Mouse (Mus musculus) intestine, embryonic 16.5 days (tissue): ENCODE measurements around the gene Ofcc1. TPM values are rescaled to one million over a fixed set of nuclear protein-coding genes. Genes with fewer than 3 reads are reported as not detected.

Source experiments
- ATAC-seq: fragments of 200-750 bp; cut with Nextera tagmentation; 2 replicates; pipeline ENCODE4 v1.8.0; 2017; ENCODE audit warnings: moderate TSS enrichment, moderate library complexity
- H3K27ac ChIP-seq: fragments of 300-500 bp; sonication (generic); 2 replicates; pipeline ENCODE4 v1.5.1; 2014; ENCODE audit warnings: mild to moderate bottlenecking, low read length
- H3K27me3 ChIP-seq: fragments of 300-500 bp; sonication (generic); replicated peaks from 2 replicates; pipeline ENCODE4 v1.6.1; 2014; ENCODE audit warnings: low read length, control low read depth, mixed read lengths; ENCODE audit not compliant: control insufficient read depth, insufficient read depth
- H3K36me3 ChIP-seq: fragments of 300-500 bp; sonication (generic); 2 replicates; pipeline ENCODE4 v1.6.1; 2014; ENCODE audit warnings: low read length, control low read depth; ENCODE audit not compliant: control insufficient read depth, insufficient read depth
- H3K4me1 ChIP-seq: fragments of 300-500 bp; sonication (generic); 2 replicates; pipeline ENCODE4 v1.6.1; 2014; ENCODE audit warnings: low read length, control low read depth, mixed read lengths; ENCODE audit not compliant: control insufficient read depth, insufficient read depth
- H3K4me2 ChIP-seq: fragments of 300-500 bp; sonication (generic); 2 replicates; pipeline ENCODE4 v1.6.1; 2014; ENCODE audit warnings: low read depth, low read length, control low read depth
- H3K4me3 ChIP-seq: fragments of 300-500 bp; sonication (generic); 2 replicates; pipeline ENCODE4 v1.5.1; 2014; ENCODE audit warnings: mild to moderate bottlenecking, low read length
- H3K9ac ChIP-seq: fragments of 300-500 bp; sonication (generic); 2 replicates; pipeline ENCODE4 v1.6.1; 2014; ENCODE audit warnings: low read depth, low read length
- H3K9me3 ChIP-seq: fragments of 300-500 bp; sonication (generic); 2 replicates; pipeline ENCODE4 v1.6.1; 2016; ENCODE audit warnings: low read length, control low read depth; ENCODE audit not compliant: control insufficient read depth
- WGBS: fragments of 180-500 bp; shearing (Covaris S2); extraction: QIAGEN DNeasy Blood & Tissue Kit; methylation state at CpG from one replicate; pipeline ENCODE4 v1.1.7; 2014; 5-methylcytosine and 5-hydroxymethylcytosine counted together
- polyA plus RNA-seq: library from polyadenylated mRNA; unstranded; fragments of >200 nt; fragmentation: Nextera tagmentation; extraction: Ambion mirVana; gene quantifications from 2 replicates; pipeline ENCODE4 v1.2.1, GENCODE M21; 2015

Ofcc1 gene
- polyA plus RNA-seq, 1 experiment from 2014 or later: not detected

DNA sequence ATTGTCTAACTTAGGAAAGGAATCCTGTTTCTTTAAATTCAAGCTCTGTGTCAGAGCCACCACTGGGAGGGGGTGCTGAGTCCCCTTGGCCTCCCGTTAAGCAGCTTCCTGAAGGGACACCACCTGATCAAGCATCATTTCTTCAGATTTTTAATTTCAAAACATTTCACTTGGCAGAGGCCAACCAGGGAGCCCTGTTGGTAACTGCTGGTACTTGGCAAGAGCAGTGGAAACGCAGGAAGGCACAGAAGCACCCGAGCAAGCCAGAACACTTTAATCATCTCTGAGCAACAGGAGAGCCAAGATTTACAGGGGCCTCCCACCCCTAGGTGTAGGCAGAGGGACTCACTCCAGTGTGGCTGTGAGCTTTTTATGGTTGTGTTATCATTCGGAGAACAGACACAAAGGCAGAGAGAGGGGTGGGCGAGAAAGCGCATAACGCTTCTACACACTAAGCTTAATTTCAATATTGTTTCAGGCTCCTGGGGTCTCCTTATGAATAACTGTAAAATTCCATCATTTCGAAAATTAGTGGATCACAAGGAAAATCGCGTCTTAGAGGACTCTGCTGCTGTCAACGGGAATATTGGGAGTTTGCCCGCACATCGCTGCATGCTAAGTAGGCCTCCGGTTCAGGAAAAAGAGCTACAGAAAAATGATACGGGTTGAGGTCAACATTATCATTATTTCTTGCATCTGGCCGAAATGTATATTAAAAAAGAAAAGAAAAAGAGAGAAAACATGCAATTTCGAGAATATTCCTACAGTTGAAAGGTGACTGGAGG, 324.1 kb downstream of the Ofcc1 start:
- H3K27me3 ChIP-seq: no peaks in the 10 kb centered on the region
- WGBS: 82% methylated on average over 17 of the region's 17 CpGs
- ATAC-seq: no peak
- H3K9me3 ChIP-seq: no peaks in the 10 kb centered on the region
- no peaks in the 10 kb centered on the region for H3K4me1 ChIP-seq
- no peak overlapping the region for H3K4me3 ChIP-seq
- no peaks in the 10 kb centered on the region for H3K36me3 ChIP-seq
- H3K9ac ChIP-seq: no peak overlapping the region
- no peak overlapping the region for H3K27ac ChIP-seq
- no peak overlapping the region for H3K4me2 ChIP-seq

DNA sequence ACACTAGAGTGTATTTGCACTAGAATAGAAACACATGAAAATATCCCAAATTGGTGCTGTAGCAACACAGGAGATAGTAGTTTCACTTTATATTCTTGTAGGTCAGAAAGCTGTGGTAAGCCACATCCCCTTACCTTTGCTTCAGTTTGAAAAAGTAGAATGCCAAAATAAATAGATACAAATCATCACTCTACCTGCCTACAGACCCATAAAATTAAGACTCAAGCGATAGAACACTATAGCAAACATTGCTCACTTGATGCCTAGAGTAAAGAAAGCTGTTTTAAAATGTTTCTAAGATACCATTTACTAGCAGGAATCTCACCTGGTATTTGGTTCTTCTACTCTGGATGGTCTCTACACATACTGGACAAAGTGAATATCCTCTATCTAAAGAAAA, 331.8 kb downstream of the Ofcc1 start:
- Histone ChIP-seq H3K27ac (no peak overlapping the region), H3K9ac (no peak overlapping the region), H3K9me3 (no peaks in the 10 kb centered on the region), H3K27me3 (no peaks in the 10 kb centered on the region), H3K36me3 (no peaks in the 10 kb centered on the region), H3K4me3 (no peak overlapping the region), H3K4me1 (no peaks in the 10 kb centered on the region), H3K4me2 (no peak overlapping the region)
- WGBS: 69% methylated on average over 1 of the region's 1 CpGs
- ATAC-seq: no peak

DNA sequence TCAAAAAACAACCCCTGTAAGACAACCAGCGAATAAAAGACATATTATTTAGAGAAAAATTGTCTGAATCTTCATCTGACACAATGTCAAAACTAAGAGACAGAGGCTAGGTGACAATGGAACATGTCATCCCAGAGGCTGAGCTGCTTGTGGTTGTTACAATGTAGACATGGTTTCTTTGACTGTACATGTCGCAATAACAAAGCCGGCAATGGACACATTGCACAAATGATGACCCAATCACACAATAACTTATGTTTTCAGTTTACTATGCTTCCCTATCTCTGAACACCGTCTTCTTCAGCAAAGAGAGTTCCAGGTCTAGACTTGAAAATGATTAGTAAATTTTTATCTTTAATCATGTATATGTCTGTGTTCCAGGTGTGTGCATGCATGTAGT, 332.4 kb downstream of the Ofcc1 start:
- no peak overlapping the region for H3K9ac ChIP-seq
- H3K27ac ChIP-seq: no peak overlapping the region
- H3K27me3 ChIP-seq: no peaks in the 10 kb centered on the region
- H3K4me1 ChIP-seq: no peaks in the 10 kb centered on the region
- H3K9me3 ChIP-seq: no peaks in the 10 kb centered on the region
- 86% methylated on average over 4 of the region's 4 CpGs for WGBS
- no peak for ATAC-seq
- no peak overlapping the region for H3K4me3 ChIP-seq
- no peak overlapping the region for H3K4me2 ChIP-seq
- H3K36me3 ChIP-seq: no peaks in the 10 kb centered on the region

DNA sequence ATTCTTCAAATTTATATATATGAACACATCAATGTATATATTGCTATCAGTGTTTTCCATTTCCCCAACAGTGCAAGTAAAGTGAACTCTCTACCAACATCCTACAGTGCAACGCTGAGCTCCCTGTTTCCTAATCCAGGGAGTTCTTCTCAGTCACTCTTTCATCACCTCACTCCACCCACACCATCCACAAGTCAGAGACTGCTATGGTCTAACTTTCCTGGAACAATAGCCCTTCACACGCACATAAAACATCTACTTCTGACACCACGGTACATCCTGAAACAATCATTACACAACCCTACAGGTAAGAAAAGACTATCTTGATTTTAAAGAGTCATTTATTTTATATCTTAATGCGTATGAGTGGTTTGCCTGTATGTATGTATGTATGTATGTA, 335.4 kb downstream of the Ofcc1 start:
- H3K27ac ChIP-seq: no peak overlapping the region
- no peaks in the 10 kb centered on the region for H3K4me1 ChIP-seq
- no peak overlapping the region for H3K4me2 ChIP-seq
- no peak overlapping the region for H3K4me3 ChIP-seq
- H3K9me3 ChIP-seq: no peaks in the 10 kb centered on the region
- 94% methylated on average over 4 of the region's 4 CpGs for WGBS
- no peaks in the 10 kb centered on the region for H3K27me3 ChIP-seq
- no peak for ATAC-seq
- no peaks in the 10 kb centered on the region for H3K36me3 ChIP-seq
- H3K9ac ChIP-seq: no peak overlapping the region

DNA sequence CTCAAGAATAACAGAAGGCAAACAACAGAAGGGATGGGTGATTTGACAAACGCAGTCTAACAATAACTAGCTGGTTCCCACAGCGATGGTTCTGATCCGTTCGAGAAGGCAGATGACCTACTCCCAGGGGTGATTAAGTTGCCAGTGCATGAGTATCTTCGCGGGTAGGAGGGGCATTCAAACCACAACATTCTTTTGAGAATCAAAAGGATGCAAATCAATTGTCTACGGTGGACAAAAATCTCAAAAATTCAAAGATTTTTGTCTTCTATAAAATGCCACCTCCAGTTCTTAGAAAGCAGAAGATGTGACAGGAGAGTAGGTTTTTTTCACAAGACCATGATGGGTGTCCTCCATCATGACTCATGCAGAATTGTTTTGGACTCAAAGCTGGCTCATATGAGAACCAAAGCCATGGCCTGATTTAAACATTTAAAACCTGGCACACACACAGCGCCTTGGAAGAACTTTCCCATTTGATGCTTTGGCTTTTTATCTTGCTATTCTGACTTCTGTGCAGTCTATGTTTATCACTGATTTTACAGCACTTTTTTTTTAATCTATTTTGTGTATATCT, 338.0 kb downstream of the Ofcc1 start:
- Histone ChIP-seq H3K4me3 (no peak overlapping the region), H3K4me2 (no peak overlapping the region), H3K9ac (no peak overlapping the region), H3K4me1 (no peaks in the 10 kb centered on the region), H3K27ac (no peak overlapping the region), H3K36me3 (no peaks in the 10 kb centered on the region), H3K9me3 (no peaks in the 10 kb centered on the region), H3K27me3 (no peaks in the 10 kb centered on the region)
- 82% methylated on average over 8 of the region's 8 CpGs for WGBS
- ATAC-seq: no peak

DNA sequence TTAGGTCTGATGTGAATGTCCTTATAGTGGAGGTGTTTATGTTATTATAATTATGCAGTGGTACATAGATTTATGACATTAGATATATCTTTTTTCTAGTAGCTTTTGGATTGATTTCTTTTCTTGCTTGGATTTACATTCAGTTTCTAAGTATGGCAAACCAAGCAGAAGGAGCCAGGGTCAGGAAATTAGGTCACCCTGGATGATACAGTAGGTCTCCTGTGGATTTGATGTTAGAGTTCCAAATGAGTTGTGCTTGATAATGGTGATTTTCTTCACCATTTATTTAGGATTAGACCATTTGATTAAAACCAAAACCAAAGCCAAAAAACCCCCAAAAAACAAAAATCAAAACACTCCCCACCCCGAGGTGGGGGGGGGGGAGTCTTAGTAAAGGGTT, 338.6 kb downstream of the Ofcc1 start:
- WGBS: 58% methylated on average over 1 of the region's 1 CpGs
- H3K27me3 ChIP-seq: no peaks in the 10 kb centered on the region
- H3K27ac ChIP-seq: no peak overlapping the region
- H3K36me3 ChIP-seq: no peaks in the 10 kb centered on the region
- no peaks in the 10 kb centered on the region for H3K9me3 ChIP-seq
- no peak overlapping the region for H3K4me2 ChIP-seq
- no peak overlapping the region for H3K4me3 ChIP-seq
- ATAC-seq: no peak
- no peak overlapping the region for H3K9ac ChIP-seq
- H3K4me1 ChIP-seq: no peaks in the 10 kb centered on the region

DNA sequence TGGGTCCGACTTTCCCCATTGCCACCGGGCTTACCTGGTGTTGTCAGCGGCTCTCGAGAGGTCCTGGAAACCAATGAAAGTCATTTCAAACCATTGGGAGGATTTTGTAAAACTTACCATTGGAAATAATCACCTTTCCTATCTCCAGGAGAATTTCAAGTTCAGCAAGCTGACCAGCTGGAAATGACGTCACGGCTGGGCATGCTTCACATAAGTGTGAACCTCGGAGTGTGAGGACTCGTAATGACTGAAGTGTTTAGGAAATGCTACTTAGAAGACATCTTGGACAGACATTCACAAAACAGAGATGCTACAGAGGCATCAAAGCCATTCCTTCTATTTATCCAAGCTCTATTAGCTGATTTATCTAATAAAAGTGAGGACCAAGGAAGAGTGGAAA, 361.0 kb downstream of the Ofcc1 start:
- 82% methylated on average over 8 of the region's 8 CpGs for WGBS
- Histone ChIP-seq H3K4me1 (no peaks in the 10 kb centered on the region), H3K9me3 (no peaks in the 10 kb centered on the region), H3K27me3 (no peaks in the 10 kb centered on the region), H3K4me2 (no peak overlapping the region), H3K27ac (no peak overlapping the region), H3K4me3 (no peak overlapping the region), H3K9ac (no peak overlapping the region), H3K36me3 (no peaks in the 10 kb centered on the region)
- ATAC-seq: no peak

DNA sequence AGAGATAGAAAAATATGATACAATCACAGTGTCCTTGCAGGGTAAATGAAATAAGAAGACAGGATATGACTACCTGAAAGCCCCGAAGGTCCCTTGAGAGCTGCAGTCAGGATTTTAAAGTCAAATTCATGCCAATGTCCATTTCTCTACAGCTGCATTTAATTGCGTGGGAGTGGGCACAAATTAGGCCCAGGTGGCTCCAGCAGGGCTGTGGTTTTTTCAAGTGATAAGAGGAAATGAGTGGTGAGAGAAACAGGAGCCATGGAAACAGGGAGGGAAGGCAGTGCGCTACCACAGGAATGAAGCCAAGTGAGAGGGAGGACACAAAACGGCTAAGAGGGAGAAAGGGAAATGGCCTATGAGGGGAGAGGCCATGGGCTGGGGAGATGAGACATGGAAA, 363.3 kb downstream of the Ofcc1 start:
- Histone ChIP-seq H3K4me1 (no peaks in the 10 kb centered on the region), H3K9me3 (no peaks in the 10 kb centered on the region), H3K27ac (no peak overlapping the region), H3K27me3 (no peaks in the 10 kb centered on the region), H3K4me2 (no peak overlapping the region), H3K4me3 (no peak overlapping the region), H3K9ac (no peak overlapping the region), H3K36me3 (no peaks in the 10 kb centered on the region)
- 76% methylated on average over 4 of the region's 4 CpGs for WGBS
- ATAC-seq: no peak

DNA sequence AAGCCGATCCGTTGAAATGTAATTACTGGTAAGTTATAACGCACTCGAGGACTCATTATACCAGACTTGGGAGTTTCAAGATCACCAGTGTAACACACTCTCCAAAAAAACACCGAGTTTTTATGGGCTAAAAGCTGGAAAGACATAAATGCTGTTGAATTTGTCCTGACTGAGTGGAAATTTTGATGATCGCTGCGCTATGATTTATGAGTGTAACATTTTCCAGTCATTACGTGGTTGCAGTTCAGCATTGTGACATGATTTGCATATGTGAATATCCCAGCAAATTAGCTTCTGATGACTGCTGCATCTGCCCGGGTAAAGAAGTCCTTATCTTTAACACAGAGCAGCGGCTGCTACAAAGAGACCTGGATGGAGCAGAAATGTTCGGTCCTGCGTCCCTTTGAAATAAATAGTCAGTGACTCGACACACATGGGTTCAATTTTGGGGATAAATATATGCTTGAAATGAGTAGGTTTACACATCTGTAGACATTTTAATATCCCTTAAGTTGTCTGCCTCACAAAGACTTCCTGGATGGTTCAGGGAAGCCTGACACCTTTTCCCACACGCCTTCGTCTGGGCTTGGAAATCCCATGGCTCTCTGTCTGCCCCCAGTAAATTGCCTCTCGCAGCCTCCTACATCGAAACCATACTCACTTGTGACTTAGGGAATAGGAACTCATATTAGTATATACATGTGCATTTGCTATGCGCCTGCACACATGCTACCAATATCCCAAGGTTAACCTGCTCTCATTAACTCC, 381.8 kb downstream of the Ofcc1 start:
- Histone ChIP-seq H3K4me2 (no peak overlapping the region), H3K9me3 (no peaks in the 10 kb centered on the region), H3K27me3 (no peaks in the 10 kb centered on the region), H3K9ac (no peak overlapping the region), H3K4me1 (no peaks in the 10 kb centered on the region), H3K4me3 (no peak overlapping the region), H3K27ac (no peak overlapping the region), H3K36me3 (no peaks in the 10 kb centered on the region)
- no peak for ATAC-seq
- 83% methylated on average over 18 of the region's 18 CpGs for WGBS
